Mouse (Mus musculus): ENCODE results near the gene Amz2. TPM values are rescaled to one million over a fixed set of nuclear protein-coding genes. Genes with fewer than 3 reads are reported as not detected.

The Amz2 gene
- polyA plus RNA-seq, 1 experiment from 2014 or later = 23.6 TPM

GRCm38 (mm10) chr11:109500206-109500605 lies 74.5 kb downstream of the Amz2 start:
- Histone ChIP-seq H3K4me2 (replicated peaks; ENCODE audit: low read depth, low read length) (no peak overlapping the region), H3K4me3 (ENCODE audit: low read depth, low read length) (no peak overlapping the region), H3K4me1 (ENCODE audit: insufficient read depth, low read depth, low read length) (peaks cover 11% of the 10 kb centered on the region; the same call in 1 of the 2 replicates), H3K27me3 (replicated peaks; ENCODE audit: insufficient read depth, low read length) (no peaks in the 10 kb centered on the region), H3K9me3 (ENCODE audit: low read length) (no peaks in the 10 kb centered on the region), H3K27ac (ENCODE audit: low read length) (no peak overlapping the region), H3K9ac (replicated peaks; ENCODE audit: low read depth) (no peak overlapping the region), H3K36me3 (ENCODE audit: insufficient read depth, low read length) (no peaks in the 10 kb centered on the region)
- ATAC-seq = no peak
- DNase-seq (ENCODE audit: low spot score) = no peak
- 62% methylated on average over 5 of the region's 5 CpGs for WGBS
- no peak for TF ChIP-seq EP300 (IDR thresholded peaks at IDR 0.05)
- no peak for TF ChIP-seq CTCF (IDR thresholded peaks at IDR 0.05)

Small RNA genes within 50 kb of the gene (microRNA-seq; reads per million reads assigned to microRNA genes)
- not detected for gene Gm25540

Other genes with a start within 250 kb of the Amz2 start
- gene Rgs9, start 127.8 kb upstream of the Amz2 start, polyA plus RNA-seq (2015; fragmentation: Nextera tagmentation; extraction: Ambion mirVana) = 3.0 TPM in 2 replicates
- 57.7 and 69.7 TPM in 2 replicates for gene Gna13, start 63.1 kb upstream of the Amz2 start, polyA plus RNA-seq (2015; fragmentation: Nextera tagmentation; extraction: Ambion mirVana)
- gene 9930022D16Rik, start 12.0 kb upstream of the Amz2 start, polyA plus RNA-seq (2015; fragmentation: Nextera tagmentation; extraction: Ambion mirVana) = 0.07 TPM in 1 of 2 replicates, not detected in the other
- gene Arsg, start 47.4 kb downstream of the Amz2 start, polyA plus RNA-seq (2015; fragmentation: Nextera tagmentation; extraction: Ambion mirVana) = 6.6 and 7.1 TPM in 2 replicates
- gene Slc16a6, start 47.7 kb downstream of the Amz2 start, polyA plus RNA-seq (2015; fragmentation: Nextera tagmentation; extraction: Ambion mirVana) = 1.8 and 2.3 TPM in 2 replicates
- 51.4 and 65.1 TPM in 2 replicates for gene Wipi1, start 186.0 kb downstream of the Amz2 start, polyA plus RNA-seq (2015; fragmentation: Nextera tagmentation; extraction: Ambion mirVana)
- 305 TPM in 2 replicates for gene Prkar1a, start 223.5 kb downstream of the Amz2 start, polyA plus RNA-seq (2015; fragmentation: Nextera tagmentation; extraction: Ambion mirVana)